Mouse (Mus musculus) R1 (cell line): ENCODE data around the gene Mical2.

Experiments
- DNase-seq: peaks from one replicate; pipeline ENCODE4 v3.0.0-alpha.2; 2018; ENCODE audit warnings: low read depth, low spot score

Mical2 gene

GRCm38 (mm10) chr7:112399425-112400170, 173.9 kb downstream of the Mical2 start:
- no peak for DNase-seq

GRCm38 (mm10) chr7:112400175-112400574, 174.5 kb downstream of the Mical2 start:
- peak; percentile 74 for DNase-seq

GRCm38 (mm10) chr7:112405061-112405460, 179.4 kb downstream of the Mical2 start:
- DNase-seq = no peak

- DNase-seq = no peak
These were observed 179.9 kb downstream of the Mical2 start for GRCm38 (mm10) chr7:112405578-112405977.

- DNase-seq = no peak
These were observed 181.9 kb downstream of the Mical2 start for GRCm38 (mm10) chr7:112407597-112407996.

GRCm38 (mm10) chr7:112409991-112410390, 184.3 kb downstream of the Mical2 start:
- DNase-seq = no peak

GRCm38 (mm10) chr7:112413286-112413685, 187.6 kb downstream of the Mical2 start:
- no peak for DNase-seq

GRCm38 (mm10) chr7:112416058-112416526, 190.4 kb downstream of the Mical2 start:
- DNase-seq = no peak

GRCm38 (mm10) chr7:112416730-112417513, 191.3 kb downstream of the Mical2 start:
- peak; percentile 49 for DNase-seq

GRCm38 (mm10) chr7:112417598-112417997, 191.9 kb downstream of the Mical2 start:
- DNase-seq = no peak

- DNase-seq = peak; percentile 55
These were observed 197.8 kb downstream of the Mical2 start for GRCm38 (mm10) chr7:112423438-112423837.

GRCm38 (mm10) chr7:112426811-112427210, 201.2 kb downstream of the Mical2 start:
- no peak for DNase-seq

GRCm38 (mm10) chr7:112427357-112428157, 201.9 kb downstream of the Mical2 start, which contains the start of gene Parva:
Gene Parva, plus strand, starts transcription at chr7:112427505.
- DNase-seq = peak; percentile 58

- peak; percentile 68 for DNase-seq
These were observed 202.5 kb downstream of the Mical2 start for GRCm38 (mm10) chr7:112428158-112428535.

GRCm38 (mm10) chr7:112439846-112440245, 214.2 kb downstream of the Mical2 start:
- no peak for DNase-seq

GRCm38 (mm10) chr7:112444152-112444984, 218.7 kb downstream of the Mical2 start:
- DNase-seq = peak; percentile 73

GRCm38 (mm10) chr7:112444985-112445367, 219.3 kb downstream of the Mical2 start:
- DNase-seq = no peak

- no peak for DNase-seq
These were observed 220.8 kb downstream of the Mical2 start for GRCm38 (mm10) chr7:112446498-112446897.

GRCm38 (mm10) chr7:112449954-112450700, 224.5 kb downstream of the Mical2 start:
- no peak for DNase-seq

GRCm38 (mm10) chr7:112452471-112452870, 226.8 kb downstream of the Mical2 start:
- peak; percentile 48 for DNase-seq
